Mouse (Mus musculus): ENCODE measurements around the gene Ubr2.

- TF ChIP-seq ZNF384 (IDR thresholded peaks at IDR 0.05; ENCODE audit: low read depth, low read length) (no peak), CHD2 (IDR thresholded peaks at IDR 0.05; ENCODE audit: low read depth, low read length) (no peak), MAFK (IDR thresholded peaks at IDR 0.05; ENCODE audit: insufficient read depth, low read depth, low read length) (no peak), ZC3H11A (IDR thresholded peaks at IDR 0.05; ENCODE audit: borderline replicate concordance, low read depth, low read length) (no peak)
Measured at GRCm38 (mm10) chr17:46966892-46967291, 43.5 kb downstream of the Ubr2 start.

All from ES-E14 (cell line).